Mouse (Mus musculus) layer of hippocampus, adult 2 months (tissue): ENCODE results near the gene Vti1a. TPM values are rescaled to one million over a fixed set of nuclear protein-coding genes. Genes with fewer than 3 reads are reported as not detected.

Source experiments
- DNase-seq, 2 experiments: peaks; one replicate each; pipeline ENCODE4 v3.0.0; 2022; ENCODE audit warnings: low spot score in 2 of 2
- H3K27ac ChIP-seq: fragments of 200-600 bp; 2 replicates; pipeline ENCODE4 v1.8.1; 2022
- H3K4me3 ChIP-seq: fragments of 200-600 bp; 2 replicates; pipeline ENCODE4 v1.8.1; 2022; ENCODE audit warnings: mild to moderate bottlenecking
- CTCF ChIP-seq: fragments of 200-600 bp; conservative IDR thresholded peaks from 2 replicates; pipeline ENCODE4 v1.8.1; 2022; ENCODE audit warnings: antibody characterized with exemption, mild to moderate bottlenecking, moderate library complexity
- total RNA-seq, 2 experiments: library from RNA; stranded (reverse); gene quantifications; 2 replicates each; pipeline ENCODE4 v1.2.3; 2021

The Vti1a gene
- total RNA-seq, 2 experiments from 2014 or later: 57.6 to 60.4 TPM

- Histone ChIP-seq H3K4me3 (no peak overlapping the region), H3K27ac (no peak overlapping the region)
- no peak for DNase-seq
- TF ChIP-seq CTCF: no peak
Measured at GRCm38 (mm10) chr19:55532681-55533080, 216.6 kb downstream of the Vti1a start.

GRCm38 (mm10) chr19:55536273-55536937 lies 220.3 kb downstream of the Vti1a start:
- TF ChIP-seq CTCF: no peak
- no peak for DNase-seq
- no peak overlapping the region for H3K4me3 ChIP-seq
- no peak overlapping the region for H3K27ac ChIP-seq

- peak; percentile 60 for TF ChIP-seq CTCF
- no peak overlapping the region for H3K4me3 ChIP-seq
- DNase-seq: no peak
- no peak overlapping the region for H3K27ac ChIP-seq
Measured at GRCm38 (mm10) chr19:55537691-55538090, 221.6 kb downstream of the Vti1a start.

GRCm38 (mm10) chr19:55541641-55542040 lies 225.5 kb downstream of the Vti1a start:
- TF ChIP-seq CTCF: no peak
- Histone ChIP-seq H3K4me3 (no peak overlapping the region), H3K27ac (no peak overlapping the region)
- DNase-seq: no peak

GRCm38 (mm10) chr19:55542461-55542860 lies 226.4 kb downstream of the Vti1a start:
- DNase-seq: no peak
- TF ChIP-seq CTCF: no peak
- H3K4me3 ChIP-seq: no peak overlapping the region
- H3K27ac ChIP-seq: no peak overlapping the region

GRCm38 (mm10) chr19:55543188-55543587 lies 227.1 kb downstream of the Vti1a start:
- TF ChIP-seq CTCF: no peak

GRCm38 (mm10) chr19:55544498-55544897 lies 228.4 kb downstream of the Vti1a start:
- DNase-seq: no peak
- TF ChIP-seq CTCF: no peak
- Histone ChIP-seq H3K4me3 (no peak overlapping the region), H3K27ac (no peak overlapping the region)

More at GRCm38 (mm10) chr19:55543188-55543587, 227.1 kb downstream of the Vti1a start:
- DNase-seq: no peak
- H3K27ac ChIP-seq: no peak overlapping the region
- no peak overlapping the region for H3K4me3 ChIP-seq

GRCm38 (mm10) chr19:55545529-55545928 lies 229.4 kb downstream of the Vti1a start:
- peak; percentile 58 to 78 for DNase-seq
- Histone ChIP-seq H3K27ac (no peak overlapping the region), H3K4me3 (no peak overlapping the region)
- TF ChIP-seq CTCF: peak; percentile 90

GRCm38 (mm10) chr19:55546009-55546528 lies 230.0 kb downstream of the Vti1a start:
- no peak for DNase-seq
- H3K27ac ChIP-seq: no peak overlapping the region
- H3K4me3 ChIP-seq: no peak overlapping the region
- TF ChIP-seq CTCF: no peak

- no peak for TF ChIP-seq CTCF
- DNase-seq: no peak
- Histone ChIP-seq H3K27ac (no peak overlapping the region), H3K4me3 (no peak overlapping the region)
Measured at GRCm38 (mm10) chr19:55548206-55548605, 232.1 kb downstream of the Vti1a start.

- DNase-seq: no peak
- H3K27ac ChIP-seq: no peak overlapping the region
- TF ChIP-seq CTCF: no peak
- H3K4me3 ChIP-seq: no peak overlapping the region
Measured at GRCm38 (mm10) chr19:55548656-55549055, 232.6 kb downstream of the Vti1a start.

GRCm38 (mm10) chr19:55550176-55550575 lies 234.1 kb downstream of the Vti1a start:
- Histone ChIP-seq H3K27ac (no peak overlapping the region), H3K4me3 (no peak overlapping the region)
- no peak for DNase-seq
- no peak for TF ChIP-seq CTCF

GRCm38 (mm10) chr19:55552339-55552738 lies 236.2 kb downstream of the Vti1a start:
- no peak overlapping the region for H3K27ac ChIP-seq
- H3K4me3 ChIP-seq: no peak overlapping the region
- DNase-seq: no peak
- no peak for TF ChIP-seq CTCF

GRCm38 (mm10) chr19:55552861-55553260 lies 236.8 kb downstream of the Vti1a start:
- TF ChIP-seq CTCF: no peak
- no peak overlapping the region for H3K4me3 ChIP-seq
- no peak overlapping the region for H3K27ac ChIP-seq
- DNase-seq: no peak

- Histone ChIP-seq H3K27ac (no peak overlapping the region), H3K4me3 (no peak overlapping the region)
- no peak for DNase-seq
- TF ChIP-seq CTCF: no peak
Measured at GRCm38 (mm10) chr19:55554295-55554694, 238.2 kb downstream of the Vti1a start.
